17 mouse cellular contexts compared by ENCODE assay signal in genomic region chr7:55874703-55875102, GRCm38 (mm10).
"Had no signal": no experiment of that assay in that cellular context is flagged by ENCODE, and none has a peak within 500 bp of the region (broad histone marks: within the 10 kb centered on the region; RNA-seq: fewer than 3 reads in every experiment).

No protein-coding gene starts in this region.

- ATAC-seq: intestine, postnatal 0 days; lung, postnatal 0 days; midbrain, embryonic 15.5 days had no signal

- H3K9ac ChIP-seq: liver, embryonic 13.5 days; lung, embryonic 14.5 days; midbrain, embryonic 12.5 days; midbrain, embryonic 15.5 days; neural tube, embryonic 13.5 days had no signal

- H3K27me3 ChIP-seq: liver, embryonic 13.5 days; midbrain, embryonic 12.5 days; midbrain, embryonic 15.5 days; neural tube, embryonic 13.5 days had no signal

- H3K4me3 ChIP-seq: left cerebral cortex, adult 2 months; liver, embryonic 13.5 days; midbrain, embryonic 12.5 days; midbrain, embryonic 15.5 days; myocyte; neural tube, embryonic 13.5 days had no signal

- DNase-seq: kidney, adult 2 months; kidney, postnatal 25 days; layer of hippocampus, postnatal 36 days; liver, embryonic 13.5 days; lung, embryonic 14.5 days; retina, postnatal 1 day; right cerebral cortex, postnatal 25 days; spleen, adult 18-20 months; thymus, postnatal 25 days had no signal

- H3K4me1 ChIP-seq: liver, embryonic 13.5 days; midbrain, embryonic 12.5 days; midbrain, embryonic 15.5 days; neural tube, embryonic 13.5 days had no signal

- H3K27ac ChIP-seq: kidney, postnatal 0 days; left cerebral cortex, adult 2 months; liver, embryonic 13.5 days; midbrain, embryonic 12.5 days; midbrain, embryonic 15.5 days; neural tube, embryonic 13.5 days had no signal

- H3K9me3 ChIP-seq: liver, embryonic 13.5 days; midbrain, embryonic 12.5 days; midbrain, embryonic 15.5 days; neural tube, embryonic 13.5 days had no signal
